Mouse (Mus musculus) kidney, postnatal 0 days (tissue): ENCODE results near the gene Aplf. TPM values are rescaled to one million over a fixed set of nuclear protein-coding genes. Genes with fewer than 3 reads are reported as not detected.

Source experiments
- ATAC-seq: fragments of 200-750 bp; cut with Nextera tagmentation; replicated peaks from 2 replicates; pipeline ENCODE4 v1.8.0; 2017; ENCODE audit warnings: low read depth, moderate number of reproducible peaks, moderate TSS enrichment, moderate library complexity; ENCODE audit not compliant: low FRiP score
- DNase-seq: peaks from one replicate; pipeline ENCODE4 v3.0.0-alpha.2; 2016; ENCODE audit warnings: low spot score
- H3K27ac ChIP-seq: fragments of 300-500 bp; sonication (generic); 2 replicates; pipeline ENCODE4 v1.5.1; 2014; ENCODE audit warnings: mild to moderate bottlenecking
- H3K27me3 ChIP-seq: fragments of 300-500 bp; sonication (generic); 2 replicates; pipeline ENCODE4 v1.6.1; 2014; ENCODE audit warnings: low read length, mixed read lengths; ENCODE audit not compliant: insufficient read depth
- H3K36me3 ChIP-seq: fragments of 300-500 bp; sonication (generic); 2 replicates; pipeline ENCODE4 v1.6.1; 2014; ENCODE audit warnings: low read length, mixed read lengths; ENCODE audit not compliant: insufficient read depth
- H3K4me1 ChIP-seq: fragments of 300-500 bp; sonication (generic); replicated peaks from 2 replicates; pipeline ENCODE4 v1.6.1; 2014; ENCODE audit warnings: antibody characterized with exemption, low read length, mixed read lengths; ENCODE audit not compliant: insufficient read depth
- H3K4me2 ChIP-seq: fragments of 300-500 bp; sonication (generic); 2 replicates; pipeline ENCODE4 v1.6.1; 2014; ENCODE audit warnings: mild to moderate bottlenecking, low read length, moderate library complexity, mixed read lengths
- H3K4me3 ChIP-seq: fragments of 300-500 bp; sonication (generic); replicated peaks from 2 replicates; pipeline ENCODE4 v1.5.1; 2014; ENCODE audit warnings: low read depth, low read length
- H3K9ac ChIP-seq: fragments of 300-500 bp; sonication (generic); 2 replicates; pipeline ENCODE4 v1.6.1; 2014; ENCODE audit warnings: low read depth, low read length
- H3K9me3 ChIP-seq: fragments of 300-500 bp; sonication (generic); replicated peaks from 2 replicates; pipeline ENCODE4 v1.6.1; 2016; ENCODE audit warnings: low read length, inconsistent platforms, mixed read lengths
- CTCF ChIP-seq: IDR thresholded peaks from 2 replicates; pipeline ENCODE4 v1.5.1; 2016; ENCODE audit warnings: antibody characterized with exemption, low read depth, mild to moderate bottlenecking, moderate library complexity
- WGBS: fragments of 180-500 bp; shearing (Covaris S2); extraction: QIAGEN DNeasy Blood & Tissue Kit; methylation state at CpG from one replicate; pipeline ENCODE4 v1.1.7; 2014; 5-methylcytosine and 5-hydroxymethylcytosine counted together
- polyA plus RNA-seq: library from polyadenylated mRNA; unstranded; fragments of >200 nt; fragmentation: Nextera tagmentation; extraction: Ambion mirVana; gene quantifications from 2 replicates; pipeline ENCODE4 v1.2.1, GENCODE M21; 2015

Gene Aplf
- polyA plus RNA-seq, 1 experiment from 2014 or later: 12.7 TPM

DNA sequence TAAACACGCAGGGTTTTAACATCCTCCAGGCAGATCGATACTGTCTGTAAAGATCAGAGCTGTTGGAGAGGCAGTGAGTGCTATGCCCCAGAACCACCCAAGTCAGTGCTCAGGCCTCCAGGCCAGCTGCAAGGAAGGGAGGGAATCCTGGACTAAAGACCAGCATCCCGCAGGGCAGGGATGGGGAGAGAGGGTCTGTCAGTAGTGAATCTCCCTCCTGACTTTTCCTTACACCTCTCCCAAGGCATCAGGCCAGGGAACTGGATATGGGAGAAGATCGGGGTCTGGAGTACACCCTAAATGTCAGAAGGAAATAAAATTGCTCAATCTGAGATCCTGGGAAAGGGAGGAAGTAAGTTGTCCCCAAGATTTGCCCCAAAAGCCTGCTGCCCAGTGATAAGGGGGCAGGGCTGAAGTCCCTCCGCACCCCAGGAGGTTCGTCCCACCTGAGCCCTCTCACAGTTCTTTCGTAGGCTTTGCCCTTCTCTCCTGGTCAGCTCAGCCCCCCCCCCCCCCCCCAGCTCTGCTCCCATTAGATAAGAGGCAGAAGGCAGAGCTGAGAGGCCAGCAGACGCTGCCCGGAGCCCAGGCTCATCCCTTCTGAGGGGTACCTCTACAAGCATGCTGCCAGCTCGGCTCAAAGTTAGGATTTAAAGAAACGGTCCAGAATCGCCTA, 82.1 kb downstream of the Aplf start:
- peak overlapping the region; percentile 91 for H3K4me2 ChIP-seq
- peak overlapping the region; percentile 50; the same call in 1 of the 2 replicates for H3K9ac ChIP-seq
- DNase-seq: peak; percentile 35
- 0 out of 2 replicates have a peak, but pooled peaks cover 4% of the 10 kb centered on the region for H3K4me1 ChIP-seq
- TF ChIP-seq CTCF: no peak
- no peak overlapping the region for H3K27ac ChIP-seq
- H3K4me3 ChIP-seq: peak overlapping the region; percentile 42
- H3K36me3 ChIP-seq: no peaks in the 10 kb centered on the region
- ATAC-seq: peak; percentile 40
- H3K27me3 ChIP-seq: no peaks in the 10 kb centered on the region
- 13% methylated on average over 12 of the region's 12 CpGs for WGBS
- H3K9me3 ChIP-seq: no peaks in the 10 kb centered on the region

DNA sequence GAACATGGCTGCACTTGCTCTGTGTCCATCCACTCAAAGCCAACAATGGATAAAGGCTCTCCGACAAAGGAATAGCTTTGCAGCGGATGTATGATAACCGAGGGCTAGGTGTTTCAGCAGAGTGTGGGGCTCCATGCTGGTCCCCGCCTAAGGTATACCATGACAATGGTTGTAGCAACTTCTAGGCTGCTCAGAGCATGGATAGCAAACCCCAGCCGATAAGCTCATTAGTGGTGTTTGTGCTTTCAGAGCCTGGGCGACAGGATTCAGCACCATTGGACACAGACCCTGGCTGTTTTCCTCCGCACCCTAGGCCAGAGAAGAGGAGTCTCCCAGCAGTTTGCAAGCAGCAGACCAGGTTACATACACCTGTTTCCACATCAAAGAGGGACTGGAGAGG, 88.0 kb downstream of the Aplf start:
- Histone ChIP-seq H3K4me3 (no peak overlapping the region), H3K9me3 (no peaks in the 10 kb centered on the region), H3K36me3 (no peaks in the 10 kb centered on the region), H3K9ac (no peak overlapping the region), H3K4me1 (no peaks in the 10 kb centered on the region), H3K27me3 (no peaks in the 10 kb centered on the region), H3K27ac (no peak overlapping the region), H3K4me2 (no peak overlapping the region)
- WGBS: 90% methylated on average over 7 of the region's 7 CpGs
- ATAC-seq (no peak), DNase-seq (no peak)
- TF ChIP-seq CTCF: no peak

DNA sequence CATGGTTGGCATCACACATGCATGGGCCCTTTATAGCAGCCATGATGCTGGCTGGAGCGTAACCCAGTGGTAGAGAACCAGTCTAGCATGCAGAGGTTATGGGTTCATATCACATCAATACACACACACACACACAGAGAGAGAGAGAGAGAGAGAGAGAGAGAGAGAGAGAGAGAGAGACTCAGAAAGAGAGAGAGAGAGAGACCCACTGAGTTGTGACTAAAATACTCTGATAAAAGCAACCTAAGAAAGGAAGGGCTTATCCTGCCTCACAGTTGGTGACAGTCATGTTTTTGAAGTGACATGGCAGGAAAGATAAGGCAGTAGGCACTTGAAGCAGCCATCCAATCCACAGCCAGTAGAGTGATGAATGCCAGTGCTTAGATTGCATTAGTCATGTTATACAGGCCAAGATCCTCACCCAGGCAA, 88.8 kb downstream of the Aplf start:
- no peak overlapping the region for H3K4me2 ChIP-seq
- no peaks in the 10 kb centered on the region for H3K4me1 ChIP-seq
- 83% methylated on average over 1 of the region's 1 CpGs for WGBS
- no peak for TF ChIP-seq CTCF
- ATAC-seq (no peak), DNase-seq (no peak)
- H3K36me3 ChIP-seq: no peaks in the 10 kb centered on the region
- H3K4me3 ChIP-seq: no peak overlapping the region
- no peaks in the 10 kb centered on the region for H3K27me3 ChIP-seq
- H3K9ac ChIP-seq: no peak overlapping the region
- H3K9me3 ChIP-seq: no peaks in the 10 kb centered on the region
- no peak overlapping the region for H3K27ac ChIP-seq

DNA sequence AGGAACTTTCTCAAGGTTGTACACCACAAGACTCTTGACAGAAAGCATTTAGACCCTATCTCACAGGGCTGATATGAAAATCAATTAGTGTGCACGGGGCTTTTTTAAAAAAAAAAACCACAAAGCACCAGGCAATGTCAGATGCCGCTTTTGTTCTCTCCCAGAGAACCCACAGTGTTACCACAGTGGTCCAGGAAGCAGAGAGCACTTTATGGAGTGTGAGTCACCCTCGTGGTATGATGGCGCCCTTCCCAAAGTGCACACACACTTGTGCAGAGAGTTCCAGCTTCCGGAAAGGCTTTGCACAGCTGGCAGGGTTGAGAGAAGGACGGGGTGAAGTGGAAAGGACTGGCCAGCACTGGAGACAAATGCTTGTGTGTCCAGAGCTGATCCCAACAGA, 89.5 kb downstream of the Aplf start:
- Histone ChIP-seq H3K9ac (no peak overlapping the region), H3K9me3 (no peaks in the 10 kb centered on the region), H3K4me1 (no peaks in the 10 kb centered on the region), H3K27me3 (no peaks in the 10 kb centered on the region), H3K4me3 (no peak overlapping the region), H3K4me2 (no peak overlapping the region), H3K36me3 (no peaks in the 10 kb centered on the region), H3K27ac (0 out of 2 replicates have a peak overlapping the region, but pooled peaks have one; percentile 5)
- WGBS: 56% methylated on average over 6 of the region's 6 CpGs
- DNase-seq (peak; percentile 17), ATAC-seq (no peak)
- no peak for TF ChIP-seq CTCF

DNA sequence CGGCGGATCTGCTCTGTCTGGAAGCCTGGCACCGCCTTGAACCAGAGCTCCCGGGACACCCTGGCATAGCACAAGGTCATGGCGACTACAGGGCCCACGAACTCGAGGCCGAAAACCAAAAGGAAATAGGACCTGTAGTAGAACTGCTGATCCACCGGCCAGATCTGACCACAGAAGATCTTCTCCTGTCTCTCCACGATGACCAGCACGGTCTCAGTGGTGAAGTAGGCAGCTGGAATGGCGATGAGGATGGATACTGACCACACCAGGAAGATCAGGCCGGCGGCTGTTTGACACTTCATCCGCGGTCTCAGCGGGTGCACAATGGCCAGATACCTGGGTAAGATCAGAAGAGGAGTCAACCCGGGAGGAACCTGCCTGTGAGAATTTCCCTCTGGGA, 90.4 kb downstream of the Aplf start:
- 92% methylated on average over 18 of the region's 18 CpGs for WGBS
- ATAC-seq (no peak), DNase-seq (no peak)
- no peaks in the 10 kb centered on the region for H3K4me1 ChIP-seq
- H3K27ac ChIP-seq: no peak overlapping the region
- no peak overlapping the region for H3K9ac ChIP-seq
- no peaks in the 10 kb centered on the region for H3K36me3 ChIP-seq
- no peak overlapping the region for H3K4me3 ChIP-seq
- H3K27me3 ChIP-seq: no peaks in the 10 kb centered on the region
- no peak overlapping the region for H3K4me2 ChIP-seq
- no peak for TF ChIP-seq CTCF
- H3K9me3 ChIP-seq: no peaks in the 10 kb centered on the region

DNA sequence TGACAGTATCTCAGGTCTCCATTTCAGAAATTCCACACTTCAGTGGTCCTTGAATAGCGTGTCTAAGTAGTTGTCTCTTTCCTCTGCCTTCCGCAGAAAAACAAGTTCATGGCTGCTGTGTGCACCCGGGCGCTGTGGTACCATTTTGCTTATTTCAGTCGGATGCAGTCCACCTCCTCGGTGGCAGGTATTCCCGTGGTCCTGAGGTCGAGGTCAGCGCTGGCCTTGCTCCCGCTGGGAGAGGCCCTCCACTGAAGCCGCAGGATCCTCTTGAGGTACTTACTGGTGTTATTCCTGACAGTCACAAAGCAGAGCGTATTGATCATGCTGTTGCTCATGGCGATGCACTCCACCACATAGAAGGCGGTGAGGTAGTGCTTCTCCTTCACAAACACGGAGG, 90.9 kb downstream of the Aplf start:
- H3K9ac ChIP-seq: no peak overlapping the region
- no peaks in the 10 kb centered on the region for H3K36me3 ChIP-seq
- ATAC-seq: no peak
- no peak for DNase-seq
- H3K27me3 ChIP-seq: no peaks in the 10 kb centered on the region
- no peak for TF ChIP-seq CTCF
- H3K27ac ChIP-seq: no peak overlapping the region
- no peak overlapping the region for H3K4me3 ChIP-seq
- H3K9me3 ChIP-seq: no peaks in the 10 kb centered on the region
- H3K4me1 ChIP-seq: no peaks in the 10 kb centered on the region
- WGBS: 76% methylated on average over 15 of the region's 15 CpGs
- H3K4me2 ChIP-seq: no peak overlapping the region

Other genes starting within 250 kb of the Aplf start
- not detected in 2 replicates for gene Bmp10, start 243.2 kb downstream of the Aplf start, polyA plus RNA-seq
- gene Arhgap25, start 138.9 kb downstream of the Aplf start, polyA plus RNA-seq: 4.1 and 4.4 TPM in 2 replicates
- gene Prokr1, start 81.5 kb downstream of the Aplf start, polyA plus RNA-seq: 2.5 TPM in 2 replicates
- gene Efcc1, start 58.7 kb upstream of the Aplf start, polyA plus RNA-seq: 1.7 and 2.0 TPM in 2 replicates
- gene Gp9, start 105.9 kb upstream of the Aplf start, polyA plus RNA-seq: 0.42 and 0.66 TPM in 2 replicates
- 16.4 and 17.1 TPM in 2 replicates for gene Rab43, start 140.0 kb upstream of the Aplf start, polyA plus RNA-seq
- gene Gm45140, start 163.6 kb upstream of the Aplf start, polyA plus RNA-seq: 3.0 and 4.1 TPM in 2 replicates
- gene Isy1, start 166.6 kb upstream of the Aplf start, polyA plus RNA-seq: 46.6 and 48.5 TPM in 2 replicates
- gene Cnbp, start 178.9 kb upstream of the Aplf start, polyA plus RNA-seq: 881 and 892 TPM in 2 replicates
- gene Copg1, start 215.6 kb upstream of the Aplf start, polyA plus RNA-seq: 101 and 114 TPM in 2 replicates
- 47.1 and 55.2 TPM in 2 replicates for gene Hmces, start 241.7 kb upstream of the Aplf start, polyA plus RNA-seq